Mouse (Mus musculus) liver, embryonic 16.5 days (tissue): ENCODE results near the gene Triap1. TPM values are rescaled to one million over a fixed set of nuclear protein-coding genes. Genes with fewer than 3 reads are reported as not detected.
"Not testable (repeated sequence)": the region's sequence is repeated elsewhere in the genome, so short reads cannot be mapped to it uniquely, and the experiment has no call there.

ENCODE experiments used
- ATAC-seq: fragments of 200-750 bp; cut with Nextera tagmentation; 2 replicates; pipeline ENCODE4 v1.8.0; 2017; ENCODE audit warnings: low read depth, mild to moderate bottlenecking, moderate number of reproducible peaks, moderate library complexity
- H3K27ac ChIP-seq: fragments of 300-500 bp; sonication (generic); 2 replicates; pipeline ENCODE4 v1.5.1; 2014; ENCODE audit warnings: mild to moderate bottlenecking, low read length
- H3K27me3 ChIP-seq: fragments of 300-500 bp; sonication (generic); 2 replicates; pipeline ENCODE4 v1.6.1; 2014; ENCODE audit warnings: low read depth, low read length, mixed read lengths; ENCODE audit not compliant: control insufficient read depth, insufficient read depth
- H3K36me3 ChIP-seq: fragments of 300-500 bp; sonication (generic); 2 replicates; pipeline ENCODE4 v1.6.1; 2014; ENCODE audit warnings: mild to moderate bottlenecking; ENCODE audit not compliant: control insufficient read depth, insufficient read depth
- H3K4me1 ChIP-seq: fragments of 300-500 bp; sonication (generic); 2 replicates; pipeline ENCODE4 v1.6.1; 2014; ENCODE audit warnings: low read depth, low read length, mixed read lengths; ENCODE audit not compliant: control insufficient read depth
- H3K4me2 ChIP-seq: fragments of 300-500 bp; sonication (generic); 2 replicates; pipeline ENCODE4 v1.6.1; 2014; ENCODE audit warnings: low read depth, low read length, mixed read lengths
- H3K4me3 ChIP-seq: fragments of 300-500 bp; sonication (generic); 2 replicates; pipeline ENCODE4 v1.5.1; 2014; ENCODE audit warnings: low read depth, mild to moderate bottlenecking, low read length
- H3K9ac ChIP-seq: fragments of 300-500 bp; sonication (generic); 2 replicates; pipeline ENCODE4 v1.6.1; 2014; ENCODE audit warnings: low read depth, low read length
- H3K9me3 ChIP-seq: fragments of 300-500 bp; sonication (generic); replicated peaks from 2 replicates; pipeline ENCODE4 v1.6.1; 2016; ENCODE audit warnings: low read length; ENCODE audit not compliant: control insufficient read depth
- WGBS: fragments of 180-500 bp; shearing (Covaris S2); extraction: QIAGEN DNeasy Blood & Tissue Kit; methylation state at CpG from one replicate; pipeline ENCODE4 v1.1.7; 2014; ENCODE audit not compliant: insufficient replicate concordance; 5-methylcytosine and 5-hydroxymethylcytosine counted together
- polyA plus RNA-seq: library from polyadenylated mRNA; unstranded; fragments of >200 nt; fragmentation: Nextera tagmentation; extraction: Ambion mirVana; gene quantifications from 2 replicates; pipeline ENCODE4 v1.2.1, GENCODE M21; 2015

The Triap1 gene
- polyA plus RNA-seq, 1 experiment from 2014 or later, result 24.5 TPM

- H3K4me1 ChIP-seq, result no peaks in the 10 kb centered on the region
- H3K9ac ChIP-seq, result no peak overlapping the region
- H3K4me2 ChIP-seq, result no peak overlapping the region
- peaks cover 9% of the 10 kb centered on the region for H3K27me3 ChIP-seq
- H3K4me3 ChIP-seq, result no peak overlapping the region
- 23% methylated on average over 26 of the region's 26 CpGs for WGBS
- no peaks in the 10 kb centered on the region for H3K9me3 ChIP-seq
- ATAC-seq, result no peak
- H3K36me3 ChIP-seq, result no peaks in the 10 kb centered on the region
- H3K27ac ChIP-seq, result no peak overlapping the region
Observed at GRCm38 (mm10) chr5:115373441-115374203, 32.6 kb downstream of the Triap1 start.

DNA sequence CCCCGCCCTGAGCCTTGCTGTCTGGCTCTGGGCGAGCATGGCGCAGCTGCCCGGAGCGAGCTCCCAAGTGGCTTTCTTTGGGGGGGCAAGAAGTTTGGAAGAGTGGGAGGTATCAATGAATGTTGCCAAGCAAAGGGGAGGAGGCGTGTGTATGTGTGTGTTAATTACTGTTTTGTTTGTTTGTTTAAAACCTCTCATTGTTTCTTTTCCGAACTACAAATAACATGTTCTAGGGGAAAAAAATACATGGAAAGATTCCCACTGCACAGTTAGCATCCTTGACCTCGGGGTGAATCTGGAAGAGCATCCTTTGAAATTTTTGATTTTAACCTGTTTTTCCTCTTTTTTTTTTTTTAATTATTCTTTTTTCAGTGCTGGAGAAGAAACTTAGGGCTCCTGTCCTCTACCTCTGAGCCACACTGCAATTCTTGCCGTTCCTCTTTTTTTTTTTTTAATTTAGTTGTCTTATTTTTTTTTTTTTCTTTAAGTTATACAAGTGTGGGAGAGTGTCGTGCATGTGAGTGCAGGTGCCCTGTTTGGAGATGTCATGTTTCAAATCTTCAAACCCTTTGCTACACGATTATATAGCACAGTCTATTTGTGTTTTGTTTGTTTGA lies 33.3 kb downstream of the Triap1 start:
- H3K4me3 ChIP-seq, result no peak overlapping the region
- H3K4me2 ChIP-seq, result no peak overlapping the region
- H3K36me3 ChIP-seq, result no peaks in the 10 kb centered on the region

GRCm38 (mm10) chr5:115375436-115375835 lies 34.4 kb downstream of the Triap1 start:
- Histone ChIP-seq H3K36me3 (no peaks in the 10 kb centered on the region), H3K27ac (no peak overlapping the region), H3K4me2 (no peak overlapping the region), H3K27me3 (peaks cover 9% of the 10 kb centered on the region), H3K9ac (no peak overlapping the region), H3K4me3 (no peak overlapping the region), H3K9me3 (no peaks in the 10 kb centered on the region), H3K4me1 (no peaks in the 10 kb centered on the region)
- no peak for ATAC-seq
- WGBS, result 53% methylated on average over 2 of the region's 2 CpGs

More for the DNA sequence above, 33.3 kb downstream of the Triap1 start:
- Histone ChIP-seq H3K27me3 (peaks cover 9% of the 10 kb centered on the region), H3K4me1 (no peaks in the 10 kb centered on the region), H3K9me3 (no peaks in the 10 kb centered on the region), H3K9ac (no peak overlapping the region), H3K27ac (no peak overlapping the region)
- no peak for ATAC-seq
- 18% methylated on average over 11 of the region's 11 CpGs for WGBS

DNA sequence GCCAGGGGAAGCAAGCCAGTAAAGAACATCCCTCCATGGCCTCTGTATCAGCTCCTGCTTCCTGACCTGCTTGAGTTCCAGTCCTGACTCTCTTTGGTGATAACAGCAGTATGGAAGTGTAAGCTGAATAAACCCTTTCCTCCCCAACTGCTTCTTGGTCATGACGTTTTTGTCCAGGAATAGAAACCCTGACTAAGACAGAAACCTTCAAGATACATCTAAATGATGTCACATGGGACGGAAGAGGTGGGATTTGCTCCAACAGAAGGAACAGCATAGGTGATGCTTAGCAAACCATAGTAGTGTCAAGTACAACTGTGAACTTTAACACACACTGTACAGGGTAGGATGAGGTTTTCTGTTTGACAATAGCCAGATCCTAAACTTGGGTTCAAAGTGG lies 37.9 kb downstream of the Triap1 start:
- H3K9ac ChIP-seq, H3K27me3 ChIP-seq, H3K27ac ChIP-seq, ATAC-seq, H3K4me2 ChIP-seq, H3K4me3 ChIP-seq, H3K4me1 ChIP-seq, H3K9me3 ChIP-seq, H3K36me3 ChIP-seq: not testable (repeated sequence)
- 40% methylated on average over 2 of the region's 2 CpGs for WGBS

DNA sequence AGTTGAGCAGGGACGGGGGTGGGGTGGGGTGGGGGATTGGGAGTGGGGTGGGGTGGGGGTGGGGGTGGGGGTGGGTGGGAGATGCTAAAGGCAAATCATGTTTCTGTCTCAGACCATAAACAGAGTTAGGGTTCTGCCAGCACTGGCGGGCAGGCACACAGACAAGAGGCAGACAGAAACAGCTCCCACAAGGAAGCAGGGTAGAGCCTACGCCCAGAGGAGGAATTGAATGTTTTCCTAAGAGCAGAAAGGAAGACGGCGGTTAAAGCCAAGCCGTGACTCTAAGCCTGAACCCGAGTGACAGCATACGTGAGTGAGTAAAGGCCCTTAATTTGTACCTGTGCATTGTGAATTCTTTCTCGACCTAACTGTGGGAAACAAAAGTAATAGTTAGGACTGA lies 50.9 kb downstream of the Triap1 start:
- ATAC-seq, result no peak
- peaks cover 7% of the 10 kb centered on the region for H3K27me3 ChIP-seq
- H3K36me3 ChIP-seq, result no peaks in the 10 kb centered on the region
- H3K9me3 ChIP-seq, result no peaks in the 10 kb centered on the region
- H3K4me1 ChIP-seq, result no peaks in the 10 kb centered on the region
- H3K9ac ChIP-seq, result no peak overlapping the region
- no peak overlapping the region for H3K4me3 ChIP-seq
- H3K4me2 ChIP-seq, result no peak overlapping the region
- no peak overlapping the region for H3K27ac ChIP-seq
- WGBS, result 42% methylated on average over 9 of the region's 9 CpGs

DNA sequence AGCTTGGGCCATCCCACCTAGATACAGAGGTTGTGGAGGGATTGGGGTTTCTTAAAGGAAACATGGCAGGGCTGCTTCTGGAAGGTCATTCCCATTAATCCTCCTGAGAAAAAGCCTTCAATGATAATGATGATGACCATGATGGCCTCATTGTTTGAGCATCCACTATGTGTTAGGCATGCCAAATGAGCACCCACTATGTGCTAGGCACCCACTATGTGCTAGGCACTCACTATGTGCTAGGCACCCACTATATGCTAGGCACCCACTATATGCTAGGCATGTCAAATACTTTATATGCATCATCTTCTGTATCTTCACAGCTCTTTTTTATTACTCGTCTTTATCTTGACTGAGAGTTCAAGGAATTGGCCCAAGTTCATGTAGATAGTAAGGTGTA lies 51.9 kb downstream of the Triap1 start:
- ATAC-seq, result no peak
- no peak overlapping the region for H3K4me2 ChIP-seq
- H3K9me3 ChIP-seq, result no peaks in the 10 kb centered on the region
- H3K36me3 ChIP-seq, result no peaks in the 10 kb centered on the region
- peaks cover 16% of the 10 kb centered on the region for H3K27me3 ChIP-seq
- WGBS, result 50% methylated on average over 1 of the region's 1 CpGs
- no peak overlapping the region for H3K4me3 ChIP-seq
- H3K9ac ChIP-seq, result no peak overlapping the region
- H3K27ac ChIP-seq, result no peak overlapping the region
- no peaks in the 10 kb centered on the region for H3K4me1 ChIP-seq

Other genes starting within 250 kb of the Triap1 start
- 8.1 and 8.5 TPM in 2 replicates for gene Gm10401, start 242.9 kb upstream of the Triap1 start, polyA plus RNA-seq
- 48.8 and 54.2 TPM in 2 replicates for gene Acads, start 221.9 kb upstream of the Triap1 start, polyA plus RNA-seq
- gene Unc119b, start 206.2 kb upstream of the Triap1 start, polyA plus RNA-seq, result 7.7 and 8.1 TPM in 2 replicates
- 16.6 and 19.4 TPM in 2 replicates for gene Mlec, start 183.0 kb upstream of the Triap1 start, polyA plus RNA-seq
- gene Cabp1, start 146.8 kb upstream of the Triap1 start, polyA plus RNA-seq, result 0.13 and 0.19 TPM in 2 replicates
- 68.1 and 74.8 TPM in 2 replicates for gene Pop5, start 105.4 kb upstream of the Triap1 start, polyA plus RNA-seq
- gene Rnf10, start 68.3 kb upstream of the Triap1 start, polyA plus RNA-seq, result 111 and 137 TPM in 2 replicates
- 25.2 and 26.7 TPM in 2 replicates for gene Coq5, start 61.6 kb upstream of the Triap1 start, polyA plus RNA-seq
- 470 and 491 TPM in 2 replicates for gene Dynll1, start 40.2 kb upstream of the Triap1 start, polyA plus RNA-seq
- gene Srsf9, start 14.0 kb upstream of the Triap1 start, polyA plus RNA-seq, result 59.2 and 64.0 TPM in 2 replicates
- 10.1 and 13.4 TPM in 2 replicates for gene Gatc, start within 50 bp of the Triap1 start, polyA plus RNA-seq
- 674 and 679 TPM in 2 replicates for gene Cox6a1, start 7.8 kb downstream of the Triap1 start, polyA plus RNA-seq
- gene Msi1, start 88.4 kb downstream of the Triap1 start, polyA plus RNA-seq, result 0.25 and 0.27 TPM in 2 replicates
- gene Pla2g1b, start 125.0 kb downstream of the Triap1 start, polyA plus RNA-seq, result not detected in 2 replicates
- 4.6 and 6.5 TPM in 2 replicates for gene Sirt4, start 143.5 kb downstream of the Triap1 start, polyA plus RNA-seq
- 17.2 and 19.1 TPM in 2 replicates for gene Pxn, start 165.5 kb downstream of the Triap1 start, polyA plus RNA-seq
- gene Rplp0, start 218.2 kb downstream of the Triap1 start, polyA plus RNA-seq, result 919 and 997 TPM in 2 replicates
- gene Gcn1l1, start 224.0 kb downstream of the Triap1 start, polyA plus RNA-seq, result 14.1 and 14.8 TPM in 2 replicates